Mouse (Mus musculus): Measurements from ENCODE around the gene Rpap3.

Gene Rpap3

GRCm38 (mm10) chr15:97728804-97729203 lies 23.2 kb upstream of the Rpap3 start:
- peak; percentile 61 for DNase-seq

- no peak for DNase-seq
Observed at GRCm38 (mm10) chr15:97728394-97728793, 22.8 kb upstream of the Rpap3 start.

GRCm38 (mm10) chr15:97727520-97727919 lies 21.9 kb upstream of the Rpap3 start:
- no peak for DNase-seq

GRCm38 (mm10) chr15:97727048-97727447 lies 21.4 kb upstream of the Rpap3 start:
- no peak for DNase-seq

GRCm38 (mm10) chr15:97726310-97726709 lies 20.7 kb upstream of the Rpap3 start:
- DNase-seq, result no peak

- DNase-seq, result no peak
Observed at GRCm38 (mm10) chr15:97725198-97725785, 19.7 kb upstream of the Rpap3 start.

GRCm38 (mm10) chr15:97724346-97725197 lies 18.9 kb upstream of the Rpap3 start:
- DNase-seq, result no peak

GRCm38 (mm10) chr15:97723536-97724345 lies 18.1 kb upstream of the Rpap3 start:
- DNase-seq, result no peak

- peak; percentile 45 for DNase-seq
Observed at GRCm38 (mm10) chr15:97721008-97721701, 15.5 kb upstream of the Rpap3 start.

- peak; percentile 60 for DNase-seq
Observed at GRCm38 (mm10) chr15:97720026-97720675, 14.5 kb upstream of the Rpap3 start.

- no peak for DNase-seq
Observed at GRCm38 (mm10) chr15:97719494-97719893, 13.9 kb upstream of the Rpap3 start.

- no peak for DNase-seq
Observed at GRCm38 (mm10) chr15:97718535-97719155, 13.0 kb upstream of the Rpap3 start.

GRCm38 (mm10) chr15:97717861-97718534 lies 12.4 kb upstream of the Rpap3 start:
- DNase-seq, result peak; percentile 81

GRCm38 (mm10) chr15:97716782-97717181 lies 11.2 kb upstream of the Rpap3 start:
- DNase-seq, result no peak

- DNase-seq, result no peak
Observed at GRCm38 (mm10) chr15:97715734-97716133, 10.1 kb upstream of the Rpap3 start.

GRCm38 (mm10) chr15:97715083-97715482 lies 9.5 kb upstream of the Rpap3 start:
- no peak for DNase-seq

GRCm38 (mm10) chr15:97712546-97712945 lies 6.9 kb upstream of the Rpap3 start:
- DNase-seq, result no peak

GRCm38 (mm10) chr15:97710906-97711305 lies 5.3 kb upstream of the Rpap3 start:
- DNase-seq, result no peak

- no peak for DNase-seq
Observed at GRCm38 (mm10) chr15:97696616-97697015, 9.0 kb downstream of the Rpap3 start.

- no peak for DNase-seq
Observed at GRCm38 (mm10) chr15:97693411-97693810, 12.2 kb downstream of the Rpap3 start.

- no peak for DNase-seq
Observed at GRCm38 (mm10) chr15:97684118-97684517, 21.5 kb downstream of the Rpap3 start.
